ENCODE assay signal across 28 mouse cellular contexts in genomic region chr5:143255802-143256201, GRCm38 (mm10). TPM values are rescaled to one million over a fixed set of nuclear protein-coding genes. Genes with fewer than 3 reads are reported as not detected.
A peak's percentile ranks its signal among the peaks of the same experiment; 100 is the strongest.
DNase-seq lines count a peak whose midpoint lies in the region; ATAC-seq and TF ChIP-seq lines count a peak whose summit lies in the region.
"Had no signal": no experiment of that assay in that cellular context is flagged by ENCODE, and none has a peak within 500 bp of the region (broad histone marks: within the 10 kb centered on the region; RNA-seq: fewer than 3 reads in every experiment).

No protein-coding gene starts in this region.

- H3K4me3 ChIP-seq in hindbrain, embryonic 11.5 days (ENCODE audit: low read depth, low read length), result no peak overlapping the region
- H3K4me3 ChIP-seq in hindbrain, postnatal 0 days (ENCODE audit: low read length), result no peak overlapping the region
- 0 out of 2 replicates have a peak overlapping the region, but pooled peaks have one; percentile 0 for H3K4me3 ChIP-seq in hindbrain, embryonic 13.5 days
- no peak overlapping the region for H3K4me3 ChIP-seq in hindbrain, embryonic 10.5 days
- H3K4me3 ChIP-seq in intestine, embryonic 14.5 days (ENCODE audit: low read depth, low read length), result no peak overlapping the region
- no peak overlapping the region for H3K4me3 ChIP-seq in intestine, embryonic 15.5 days (replicated peaks)
- H3K4me3 ChIP-seq in midbrain, embryonic 11.5 days (ENCODE audit: low read depth, low read length), result no peak overlapping the region
- no peak overlapping the region for H3K4me3 ChIP-seq in midbrain, embryonic 15.5 days

- no peak for ATAC-seq in hindbrain, embryonic 11.5 days (ENCODE audit: low FRiP score)
- ATAC-seq in hindbrain, postnatal 0 days, result no peak
- no peak for ATAC-seq in hindbrain, embryonic 13.5 days (ENCODE audit: low FRiP score)
- no peak for ATAC-seq in intestine, embryonic 14.5 days (replicated peaks; ENCODE audit: low FRiP score, low TSS enrichment, low read depth)
- ATAC-seq in intestine, embryonic 15.5 days, result no peak
- ATAC-seq in midbrain, embryonic 11.5 days (ENCODE audit: low FRiP score), result no peak
- ATAC-seq in midbrain, embryonic 15.5 days (replicated peaks), result no peak
- ATAC-seq: activated CD4-positive, CD25-positive, alpha-beta regulatory T cell, adult 4 months; CD4-positive, CD25-positive, alpha-beta regulatory T cell, adult 4 months; Patski had no signal

- no peak for TF ChIP-seq CTCF in hindbrain, postnatal 0 days (IDR thresholded peaks at IDR 0.05; ENCODE audit: low read depth)

- 0 out of 2 replicates have a peak, but pooled peaks cover 8% of the 10 kb centered on the region for H3K36me3 ChIP-seq in hindbrain, embryonic 11.5 days (ENCODE audit: control insufficient read depth, insufficient read depth, low read length)
- peaks cover 54% of the 10 kb centered on the region for H3K36me3 ChIP-seq in hindbrain, postnatal 0 days (ENCODE audit: insufficient read depth, low read length)
- H3K36me3 ChIP-seq in hindbrain, embryonic 13.5 days, result peaks cover 99% of the 10 kb centered on the region
- H3K36me3 ChIP-seq in hindbrain, embryonic 10.5 days, result peaks cover 87% of the 10 kb centered on the region
- H3K36me3 ChIP-seq in intestine, embryonic 14.5 days (ENCODE audit: control insufficient read depth, insufficient read depth, low read length), result peaks cover 35% of the 10 kb centered on the region
- H3K36me3 ChIP-seq in intestine, embryonic 15.5 days, result peaks cover 15% of the 10 kb centered on the region
- peaks cover 16% of the 10 kb centered on the region for H3K36me3 ChIP-seq in midbrain, embryonic 11.5 days (ENCODE audit: control insufficient read depth, insufficient read depth, low read length)
- H3K36me3 ChIP-seq in midbrain, embryonic 15.5 days (replicated peaks), result peaks cover 43% of the 10 kb centered on the region

- peaks cover 64% of the 10 kb centered on the region for H3K27me3 ChIP-seq in hindbrain, embryonic 11.5 days (ENCODE audit: control insufficient read depth, insufficient read depth, low read length)
- no peaks in the 10 kb centered on the region; the same call in 1 of the 2 replicates for H3K27me3 ChIP-seq in hindbrain, postnatal 0 days (ENCODE audit: insufficient read depth, low read length)
- peaks cover 86% of the 10 kb centered on the region for H3K27me3 ChIP-seq in hindbrain, embryonic 13.5 days
- H3K27me3 ChIP-seq in hindbrain, embryonic 10.5 days (ENCODE audit: insufficient read depth, poor library complexity, severe bottlenecking), result peaks cover 89% of the 10 kb centered on the region
- peaks cover 62% of the 10 kb centered on the region for H3K27me3 ChIP-seq in intestine, embryonic 14.5 days (replicated peaks; ENCODE audit: control insufficient read depth, insufficient read depth, low read length)
- peaks cover 69% of the 10 kb centered on the region for H3K27me3 ChIP-seq in intestine, embryonic 15.5 days (replicated peaks)
- peaks cover 65% of the 10 kb centered on the region for H3K27me3 ChIP-seq in midbrain, embryonic 11.5 days (ENCODE audit: control insufficient read depth, insufficient read depth, low read length)
- peaks cover 50% of the 10 kb centered on the region for H3K27me3 ChIP-seq in midbrain, embryonic 15.5 days (replicated peaks)
- H3K27me3 ChIP-seq: CH12.LX, Patski had no signal

- H3K4me2 ChIP-seq in hindbrain, embryonic 11.5 days (replicated peaks; ENCODE audit: low read depth, low read length), result no peak overlapping the region
- no peak overlapping the region for H3K4me2 ChIP-seq in hindbrain, postnatal 0 days (ENCODE audit: low read depth, low read length)
- no peak overlapping the region for H3K4me2 ChIP-seq in hindbrain, embryonic 13.5 days
- no peak overlapping the region for H3K4me2 ChIP-seq in intestine, embryonic 14.5 days (ENCODE audit: low read length)
- H3K4me2 ChIP-seq in intestine, embryonic 15.5 days (replicated peaks), result no peak overlapping the region
- no peak overlapping the region for H3K4me2 ChIP-seq in midbrain, embryonic 11.5 days
- H3K4me2 ChIP-seq in midbrain, embryonic 15.5 days, result no peak overlapping the region

- 69% methylated on average over 5 of the region's 5 CpGs for WGBS in hindbrain, embryonic 11.5 days
- 90% methylated on average over 5 of the region's 5 CpGs for WGBS in hindbrain, postnatal 0 days
- whole genome bisulfite sequencing in hindbrain, embryonic 13.5 days, result 83% methylated on average over 5 of the region's 5 CpGs
- WGBS in hindbrain, embryonic 10.5 days, result 73% methylated on average over 5 of the region's 5 CpGs
- WGBS in intestine, embryonic 14.5 days, result 91% methylated on average over 5 of the region's 5 CpGs
- 91% methylated on average over 5 of the region's 5 CpGs for whole genome bisulfite sequencing in intestine, embryonic 15.5 days
- 78% methylated on average over 5 of the region's 5 CpGs for WGBS in midbrain, embryonic 11.5 days
- 89% methylated on average over 5 of the region's 5 CpGs for WGBS in midbrain, embryonic 15.5 days

- H3K9me3 ChIP-seq in hindbrain, embryonic 11.5 days (ENCODE audit: control insufficient read depth, low read length), result no peaks in the 10 kb centered on the region
- no peaks in the 10 kb centered on the region for H3K9me3 ChIP-seq in hindbrain, postnatal 0 days (ENCODE audit: low read length)
- H3K9me3 ChIP-seq in hindbrain, embryonic 13.5 days, result no peaks in the 10 kb centered on the region
- no peaks in the 10 kb centered on the region for H3K9me3 ChIP-seq in hindbrain, embryonic 10.5 days
- H3K9me3 ChIP-seq in intestine, embryonic 14.5 days (ENCODE audit: control insufficient read depth, low read length), result no peaks in the 10 kb centered on the region
- H3K9me3 ChIP-seq in intestine, embryonic 15.5 days, result no peaks in the 10 kb centered on the region
- H3K9me3 ChIP-seq in midbrain, embryonic 11.5 days (ENCODE audit: control insufficient read depth, low read length), result no peaks in the 10 kb centered on the region
- no peaks in the 10 kb centered on the region for H3K9me3 ChIP-seq in midbrain, embryonic 15.5 days

- peaks cover 15% of the 10 kb centered on the region for H3K4me1 ChIP-seq in hindbrain, embryonic 11.5 days (replicated peaks; ENCODE audit: control insufficient read depth, insufficient read depth, low read length)
- H3K4me1 ChIP-seq in hindbrain, postnatal 0 days (ENCODE audit: insufficient read depth, low read length), result peaks cover 5% of the 10 kb centered on the region; the same call in 1 of the 2 replicates
- H3K4me1 ChIP-seq in hindbrain, embryonic 13.5 days (replicated peaks), result peaks cover 25% of the 10 kb centered on the region
- H3K4me1 ChIP-seq in hindbrain, embryonic 10.5 days (replicated peaks), result peaks cover 28% of the 10 kb centered on the region
- H3K4me1 ChIP-seq in intestine, embryonic 14.5 days (replicated peaks; ENCODE audit: control insufficient read depth, insufficient read depth, low read length), result peaks cover 4% of the 10 kb centered on the region
- H3K4me1 ChIP-seq in intestine, embryonic 15.5 days (replicated peaks), result peaks cover 17% of the 10 kb centered on the region
- peaks cover 14% of the 10 kb centered on the region for H3K4me1 ChIP-seq in midbrain, embryonic 11.5 days (ENCODE audit: control insufficient read depth, insufficient read depth, low read length)
- peaks cover 14% of the 10 kb centered on the region for H3K4me1 ChIP-seq in midbrain, embryonic 15.5 days

- H3K9ac ChIP-seq in hindbrain, embryonic 11.5 days (ENCODE audit: low read depth, low read length), result no peak overlapping the region
- no peak overlapping the region for H3K9ac ChIP-seq in hindbrain, postnatal 0 days (replicated peaks; ENCODE audit: low read length)
- H3K9ac ChIP-seq in hindbrain, embryonic 13.5 days, result no peak overlapping the region
- no peak overlapping the region for H3K9ac ChIP-seq in intestine, embryonic 14.5 days (ENCODE audit: low read length)
- no peak overlapping the region for H3K9ac ChIP-seq in intestine, embryonic 15.5 days
- no peak overlapping the region for H3K9ac ChIP-seq in midbrain, embryonic 11.5 days (ENCODE audit: low read length)
- no peak overlapping the region for H3K9ac ChIP-seq in midbrain, embryonic 15.5 days

- H3K27ac ChIP-seq in hindbrain, embryonic 11.5 days (ENCODE audit: low read depth, low read length), result no peak overlapping the region
- H3K27ac ChIP-seq in hindbrain, postnatal 0 days, result no peak overlapping the region
- no peak overlapping the region for H3K27ac ChIP-seq in hindbrain, embryonic 13.5 days
- no peak overlapping the region for H3K27ac ChIP-seq in hindbrain, embryonic 10.5 days
- H3K27ac ChIP-seq in intestine, embryonic 14.5 days (ENCODE audit: low read depth), result no peak overlapping the region
- no peak overlapping the region for H3K27ac ChIP-seq in intestine, embryonic 15.5 days
- H3K27ac ChIP-seq in midbrain, embryonic 11.5 days (ENCODE audit: low read depth, low read length), result no peak overlapping the region
- no peak overlapping the region for H3K27ac ChIP-seq in midbrain, embryonic 15.5 days

- peak; percentile 11 for DNase-seq in hindbrain, embryonic 11.5 days (ENCODE audit: low spot score)
- DNase-seq in hindbrain, postnatal 0 days (ENCODE audit: low spot score), result no peak
- no peak for DNase-seq in hindbrain, embryonic 10.5 days (ENCODE audit: low spot score)
- DNase-seq in intestine, embryonic 14.5 days (ENCODE audit: low spot score), result peak; percentile 55
- peak; percentile 87 for DNase-seq in midbrain, embryonic 11.5 days (ENCODE audit: low spot score, missing footprints)
- DNase-seq: adrenal gland, adult 2 months; adrenal gland, adult 8-10 months; adrenal gland, postnatal 10 days; adrenal gland, postnatal 14 days; adrenal gland, postnatal 25 days; adrenal gland, postnatal 36 days; B cell, adult 2 months; cerebellum, adult 11 months; cerebellum, adult 11-12 months had no signal

RNA-seq across cellular contexts. Expression of gene Zfp316, which starts 14.0 kb away (rescaled TPM):
- polyA plus RNA-seq in hindbrain, embryonic 11.5 days (2014; fragmentation: Nextera tagmentation; extraction: Ambion mirVana), result 3.4 and 3.6 TPM in 2 replicates
- 28.0 and 31.3 TPM in 2 replicates for total RNA-seq in hindbrain, postnatal 0 days (2014; rRNA removed)
- 5.4 and 6.2 TPM in 2 replicates for polyA plus RNA-seq in hindbrain, postnatal 0 days (2015; fragmentation: Nextera tagmentation; extraction: Ambion mirVana)
- polyA plus RNA-seq in hindbrain, embryonic 13.5 days (2015; fragmentation: Nextera tagmentation; extraction: Ambion mirVana), result 9.0 and 9.4 TPM in 2 replicates
- 3.9 and 6.6 TPM in 2 replicates for polyA plus RNA-seq in hindbrain, embryonic 10.5 days (2016; fragmentation: Nextera tagmentation; extraction: Ambion mirVana)
- polyA plus RNA-seq in intestine, embryonic 14.5 days (2014; fragmentation: Nextera tagmentation; extraction: Ambion mirVana), result 1.2 and 2.0 TPM in 2 replicates
- 2.2 and 2.4 TPM in 2 replicates for polyA plus RNA-seq in intestine, embryonic 15.5 days (2015; fragmentation: Nextera tagmentation; extraction: Ambion mirVana)
- 4.3 and 4.5 TPM in 2 replicates for polyA plus RNA-seq in midbrain, embryonic 11.5 days (2014; fragmentation: Nextera tagmentation; extraction: Ambion mirVana)
- polyA plus RNA-seq in midbrain, embryonic 15.5 days (2015; fragmentation: Nextera tagmentation; extraction: Ambion mirVana), result 14.0 and 15.0 TPM in 2 replicates

RNA-seq across cellular contexts. Expression of gene Zfp12, which starts 20.8 kb away (rescaled TPM):
- 20.3 and 24.3 TPM in 2 replicates for polyA plus RNA-seq in hindbrain, embryonic 11.5 days (2014; fragmentation: Nextera tagmentation; extraction: Ambion mirVana)
- 32.6 and 33.5 TPM in 2 replicates for total RNA-seq in hindbrain, postnatal 0 days (2014; rRNA removed)
- 12.2 and 12.3 TPM in 2 replicates for polyA plus RNA-seq in hindbrain, postnatal 0 days (2015; fragmentation: Nextera tagmentation; extraction: Ambion mirVana)
- polyA plus RNA-seq in hindbrain, embryonic 13.5 days (2015; fragmentation: Nextera tagmentation; extraction: Ambion mirVana), result 22.8 and 23.4 TPM in 2 replicates
- 19.9 and 22.0 TPM in 2 replicates for polyA plus RNA-seq in hindbrain, embryonic 10.5 days (2016; fragmentation: Nextera tagmentation; extraction: Ambion mirVana)
- polyA plus RNA-seq in intestine, embryonic 14.5 days (2014; fragmentation: Nextera tagmentation; extraction: Ambion mirVana), result 14.0 and 16.6 TPM in 2 replicates
- 9.8 and 10.2 TPM in 2 replicates for polyA plus RNA-seq in intestine, embryonic 15.5 days (2015; fragmentation: Nextera tagmentation; extraction: Ambion mirVana)
- polyA plus RNA-seq in midbrain, embryonic 11.5 days (2014; fragmentation: Nextera tagmentation; extraction: Ambion mirVana), result 22.0 and 25.9 TPM in 2 replicates
- 22.5 and 22.8 TPM in 2 replicates for polyA plus RNA-seq in midbrain, embryonic 15.5 days (2015; fragmentation: Nextera tagmentation; extraction: Ambion mirVana)

RNA-seq across cellular contexts. Expression of gene Spdye4a, which starts 29.1 kb away (rescaled TPM):
- polyA plus RNA-seq in hindbrain, embryonic 11.5 days (2014; fragmentation: Nextera tagmentation; extraction: Ambion mirVana), result not detected in 2 replicates
- total RNA-seq in hindbrain, postnatal 0 days (2014; rRNA removed), result 0.84 TPM in 1 of 2 replicates, not detected in the other
- not detected in 2 replicates for polyA plus RNA-seq in hindbrain, postnatal 0 days (2015; fragmentation: Nextera tagmentation; extraction: Ambion mirVana)
- not detected in 2 replicates for polyA plus RNA-seq in hindbrain, embryonic 13.5 days (2015; fragmentation: Nextera tagmentation; extraction: Ambion mirVana)
- polyA plus RNA-seq in hindbrain, embryonic 10.5 days (2016; fragmentation: Nextera tagmentation; extraction: Ambion mirVana), result not detected in 2 replicates
- not detected in 2 replicates for polyA plus RNA-seq in intestine, embryonic 14.5 days (2014; fragmentation: Nextera tagmentation; extraction: Ambion mirVana)
- not detected in 2 replicates for polyA plus RNA-seq in intestine, embryonic 15.5 days (2015; fragmentation: Nextera tagmentation; extraction: Ambion mirVana)
- polyA plus RNA-seq in midbrain, embryonic 11.5 days (2014; fragmentation: Nextera tagmentation; extraction: Ambion mirVana), result not detected in 2 replicates
- polyA plus RNA-seq in midbrain, embryonic 15.5 days (2015; fragmentation: Nextera tagmentation; extraction: Ambion mirVana), result not detected in 2 replicates
- total RNA-seq: adrenal gland, adult 18-20 months; adrenal gland, adult 2 months; adrenal gland, adult 8-10 months; adrenal gland, postnatal 10 days; adrenal gland, postnatal 14 days; adrenal gland, postnatal 25 days; adrenal gland, postnatal 36 days; adrenal gland, postnatal 4 days; CH12.LX; ES-E14; G1E; MEL had no signal
- polyA plus RNA-seq: activated CD4-positive, CD25-positive, alpha-beta regulatory T cell, adult 4 months; adrenal gland, adult 2 months; brain, embryonic 14.5 days; C2C12; CD4-positive, CD25-positive, alpha-beta regulatory T cell, adult 4 months; G1E; Patski had no signal

RNA-seq across cellular contexts. Expression of gene Zfp853, which starts 37.6 kb away (rescaled TPM):
- polyA plus RNA-seq in hindbrain, embryonic 11.5 days (2014; fragmentation: Nextera tagmentation; extraction: Ambion mirVana), result not detected in 2 replicates
- total RNA-seq in hindbrain, postnatal 0 days (2014; rRNA removed), result 31.7 and 33.5 TPM in 2 replicates
- 0.53 and 0.61 TPM in 2 replicates for polyA plus RNA-seq in hindbrain, postnatal 0 days (2015; fragmentation: Nextera tagmentation; extraction: Ambion mirVana)
- polyA plus RNA-seq in hindbrain, embryonic 13.5 days (2015; fragmentation: Nextera tagmentation; extraction: Ambion mirVana), result 0.18 TPM in 1 of 2 replicates, not detected in the other
- not detected in 2 replicates for polyA plus RNA-seq in hindbrain, embryonic 10.5 days (2016; fragmentation: Nextera tagmentation; extraction: Ambion mirVana)
- polyA plus RNA-seq in intestine, embryonic 14.5 days (2014; fragmentation: Nextera tagmentation; extraction: Ambion mirVana), result not detected in 2 replicates
- 0.05 and 0.06 TPM in 2 replicates for polyA plus RNA-seq in intestine, embryonic 15.5 days (2015; fragmentation: Nextera tagmentation; extraction: Ambion mirVana)
- polyA plus RNA-seq in midbrain, embryonic 11.5 days (2014; fragmentation: Nextera tagmentation; extraction: Ambion mirVana), result 0.08 TPM in 1 of 2 replicates, not detected in the other
- 0.19 and 0.34 TPM in 2 replicates for polyA plus RNA-seq in midbrain, embryonic 15.5 days (2015; fragmentation: Nextera tagmentation; extraction: Ambion mirVana)
- total RNA-seq: CH12.LX had no signal
- polyA plus RNA-seq: activated CD4-positive, CD25-positive, alpha-beta regulatory T cell, adult 4 months; C2C12; CD4-positive, CD25-positive, alpha-beta regulatory T cell, adult 4 months; Patski had no signal

RNA-seq across cellular contexts. Expression of gene E130309D02Rik, which starts 59.4 kb away (rescaled TPM):
- polyA plus RNA-seq in hindbrain, embryonic 11.5 days (2014; fragmentation: Nextera tagmentation; extraction: Ambion mirVana), result 34.1 and 42.9 TPM in 2 replicates
- total RNA-seq in hindbrain, postnatal 0 days (2014; rRNA removed), result 42.0 and 44.4 TPM in 2 replicates
- 21.7 and 23.9 TPM in 2 replicates for polyA plus RNA-seq in hindbrain, postnatal 0 days (2015; fragmentation: Nextera tagmentation; extraction: Ambion mirVana)
- 34.8 and 36.2 TPM in 2 replicates for polyA plus RNA-seq in hindbrain, embryonic 13.5 days (2015; fragmentation: Nextera tagmentation; extraction: Ambion mirVana)
- 64.3 and 65.3 TPM in 2 replicates for polyA plus RNA-seq in hindbrain, embryonic 10.5 days (2016; fragmentation: Nextera tagmentation; extraction: Ambion mirVana)
- polyA plus RNA-seq in intestine, embryonic 14.5 days (2014; fragmentation: Nextera tagmentation; extraction: Ambion mirVana), result 35.7 and 37.5 TPM in 2 replicates
- polyA plus RNA-seq in intestine, embryonic 15.5 days (2015; fragmentation: Nextera tagmentation; extraction: Ambion mirVana), result 33.9 and 35.6 TPM in 2 replicates
- 41.5 and 46.6 TPM in 2 replicates for polyA plus RNA-seq in midbrain, embryonic 11.5 days (2014; fragmentation: Nextera tagmentation; extraction: Ambion mirVana)
- 32.2 and 33.5 TPM in 2 replicates for polyA plus RNA-seq in midbrain, embryonic 15.5 days (2015; fragmentation: Nextera tagmentation; extraction: Ambion mirVana)

Comparison
In these comparisons a context has a peak if more than half of its experiments do, and no peak if none do; other contexts are left out.
1. DNase-seq: peak in hindbrain, embryonic 11.5 days (single experiment), intestine, embryonic 14.5 days (single experiment) and midbrain, embryonic 11.5 days (single experiment); none in hindbrain, postnatal 0 days (single experiment) and hindbrain, embryonic 10.5 days (single experiment).